Mouse (Mus musculus) megakaryocyte, embryonic 14.5 days (primary cell): ENCODE measurements around the gene Calm3.

Experiments
- FLI1 ChIP-seq: IDR thresholded peaks from 2 replicates; pipeline ENCODE4 v1.6.1; 2012; ENCODE audit warnings: low read length, inconsistent platforms, mixed read lengths
- GATA1 ChIP-seq: IDR thresholded peaks from 3 replicates; pipeline ENCODE4 v1.6.1; 2012; ENCODE audit warnings: mixed read lengths, low read length, inconsistent platforms, borderline replicate concordance

DNA sequence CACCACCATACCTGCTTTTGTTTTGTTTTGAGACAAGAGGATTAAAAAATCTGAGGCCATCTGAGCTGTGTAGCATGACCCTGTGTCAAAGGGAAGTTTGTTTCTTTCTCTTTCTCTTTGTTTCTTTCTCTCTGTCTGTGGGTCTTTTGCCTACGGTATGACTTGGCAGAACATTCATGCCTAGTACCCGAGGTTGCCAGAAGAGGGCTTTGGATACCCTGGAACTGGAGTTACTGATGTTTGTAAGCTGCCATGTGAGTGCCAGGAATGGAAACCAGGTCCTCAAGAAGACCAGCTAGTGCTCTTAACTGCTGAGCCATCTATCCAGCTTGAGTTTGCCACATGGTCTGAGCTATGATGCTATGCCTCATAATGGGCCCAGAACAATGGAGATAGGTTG lies 4.4 kb upstream of the Calm3 start:
- TF ChIP-seq FLI1 (no peak), GATA1 (no peak)
